Mouse (Mus musculus): ENCODE data around the gene Prh1. TPM values are rescaled to one million over a fixed set of nuclear protein-coding genes. Genes with fewer than 3 reads are reported as not detected.

The Prh1 gene
- not detected for polyA plus RNA-seq (2014; fragmentation: Illumina TruSeq; extraction: RNeasy Lipid Tissue Mini Kit (QIAGEN cat#74804); ENCODE audit: low read depth, low replicate concordance)

DNA sequence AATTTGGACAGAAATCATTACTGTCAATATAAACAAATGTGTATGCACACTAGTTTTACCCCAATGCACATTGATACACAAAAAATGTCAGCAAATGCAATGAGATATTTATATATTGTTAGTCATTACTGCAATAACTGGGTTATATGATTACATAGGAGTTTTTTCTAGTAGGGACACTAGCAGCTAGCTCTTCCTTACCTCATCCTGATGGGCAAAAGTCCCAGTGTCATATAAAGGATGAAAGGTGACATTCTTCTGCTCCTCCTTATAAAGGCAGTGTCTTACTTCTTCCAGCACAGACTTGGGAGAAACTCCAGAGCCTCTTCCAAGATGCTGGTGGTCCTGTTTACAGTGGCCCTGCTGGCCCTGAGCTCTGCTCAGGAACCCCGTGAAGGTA is at the start of gene Prh1:
Gene Prh1 (plus strand): TSS at position 301 of the 400 bp plus-strand sequence.

DNA sequence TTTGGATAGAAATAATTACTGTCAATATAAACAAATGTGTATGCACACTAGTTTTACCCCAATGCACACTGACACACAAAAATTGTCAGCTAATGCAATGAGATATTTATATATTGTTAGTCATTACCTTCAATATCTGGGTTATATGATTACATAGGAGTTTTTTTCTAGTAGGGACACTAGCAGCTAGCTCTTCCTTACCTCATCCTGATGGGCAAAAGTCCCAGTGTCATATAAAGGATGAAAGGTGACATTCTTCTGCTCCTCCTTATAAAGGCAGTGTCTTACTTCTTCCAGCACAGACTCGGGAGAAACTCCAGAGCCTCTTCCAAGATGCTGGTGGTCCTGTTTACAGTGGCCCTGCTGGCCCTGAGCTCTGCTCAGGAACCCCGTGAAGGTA is 26.0 kb downstream of the Prh1 start, which contains the start of gene Prp2:
Gene Prp2 (plus strand): TSS at position 301 of the 400 bp plus-strand sequence.

Other genes with a start within 250 kb of the Prh1 start
- not detected for gene Gm8882, start 205.7 kb upstream of the Prh1 start, polyA plus RNA-seq (2014; fragmentation: Illumina TruSeq; extraction: RNeasy Lipid Tissue Mini Kit (QIAGEN cat#74804); ENCODE audit: low read depth, low replicate concordance)
- gene Prp2, start 26.1 kb downstream of the Prh1 start, polyA plus RNA-seq (2014; fragmentation: Illumina TruSeq; extraction: RNeasy Lipid Tissue Mini Kit (QIAGEN cat#74804); ENCODE audit: low read depth, low replicate concordance) = not detected
- not detected for gene A630073D07Rik, start 81.7 kb downstream of the Prh1 start, polyA plus RNA-seq (2014; fragmentation: Illumina TruSeq; extraction: RNeasy Lipid Tissue Mini Kit (QIAGEN cat#74804); ENCODE audit: low read depth, low replicate concordance)
- not detected for gene Tas2r120, start 87.1 kb downstream of the Prh1 start, polyA plus RNA-seq (2014; fragmentation: Illumina TruSeq; extraction: RNeasy Lipid Tissue Mini Kit (QIAGEN cat#74804); ENCODE audit: low read depth, low replicate concordance)
- not detected for gene Tas2r121, start 131.2 kb downstream of the Prh1 start, polyA plus RNA-seq (2014; fragmentation: Illumina TruSeq; extraction: RNeasy Lipid Tissue Mini Kit (QIAGEN cat#74804); ENCODE audit: low read depth, low replicate concordance)
- gene Tas2r122, start 142.1 kb downstream of the Prh1 start, polyA plus RNA-seq (2014; fragmentation: Illumina TruSeq; extraction: RNeasy Lipid Tissue Mini Kit (QIAGEN cat#74804); ENCODE audit: low read depth, low replicate concordance) = not detected
- gene Tas2r115, start 168.2 kb downstream of the Prh1 start, polyA plus RNA-seq (2014; fragmentation: Illumina TruSeq; extraction: RNeasy Lipid Tissue Mini Kit (QIAGEN cat#74804); ENCODE audit: low read depth, low replicate concordance) = not detected
- gene Tas2r124, start 184.9 kb downstream of the Prh1 start, polyA plus RNA-seq (2014; fragmentation: Illumina TruSeq; extraction: RNeasy Lipid Tissue Mini Kit (QIAGEN cat#74804); ENCODE audit: low read depth, low replicate concordance) = not detected
- not detected for gene Tas2r102, start 192.3 kb downstream of the Prh1 start, polyA plus RNA-seq (2014; fragmentation: Illumina TruSeq; extraction: RNeasy Lipid Tissue Mini Kit (QIAGEN cat#74804); ENCODE audit: low read depth, low replicate concordance)
- not detected for gene Tas2r136, start 208.4 kb downstream of the Prh1 start, polyA plus RNA-seq (2014; fragmentation: Illumina TruSeq; extraction: RNeasy Lipid Tissue Mini Kit (QIAGEN cat#74804); ENCODE audit: low read depth, low replicate concordance)
- gene Tas2r117, start 233.0 kb downstream of the Prh1 start, polyA plus RNA-seq (2014; fragmentation: Illumina TruSeq; extraction: RNeasy Lipid Tissue Mini Kit (QIAGEN cat#74804); ENCODE audit: low read depth, low replicate concordance) = not detected